In genomic region chr17:29053841-29054240, GRCm38 (mm10) we compare ENCODE assay signal across 8 mouse cellular contexts. TPM values are rescaled to one million over a fixed set of nuclear protein-coding genes. Genes with fewer than 3 reads are reported as not detected.
A peak's percentile ranks its signal among the peaks of the same experiment; 100 is the strongest.
DNase-seq lines count a peak whose midpoint lies in the region; ATAC-seq lines count a peak whose summit lies in the region.

No protein-coding gene starts in this region.

- no peak overlapping the region for H3K9ac ChIP-seq in intestine, embryonic 15.5 days
- no peak overlapping the region for H3K9ac ChIP-seq in forebrain, embryonic 12.5 days

- DNase-seq in adrenal gland, adult 8-10 months: peak; percentile 55
- DNase-seq in adrenal gland, adult 18-20 months (ENCODE audit: low spot score in 2 of 2): no peak
- peak; percentile 58 to 63 for DNase-seq in adrenal gland, postnatal 36 days
- DNase-seq in lung, postnatal 14 days: peak; percentile 72
- no peak for DNase-seq in left cerebral cortex, postnatal 25 days (ENCODE audit: low spot score in 2 of 2)
- no peak for DNase-seq in frontal cortex, postnatal 25 days (ENCODE audit: low spot score in 2 of 2)

- H3K27me3 ChIP-seq in intestine, embryonic 15.5 days (replicated peaks): no peaks in the 10 kb centered on the region
- H3K27me3 ChIP-seq in forebrain, embryonic 12.5 days: no peaks in the 10 kb centered on the region

- H3K36me3 ChIP-seq in intestine, embryonic 15.5 days: no peaks in the 10 kb centered on the region
- H3K36me3 ChIP-seq in forebrain, embryonic 12.5 days (replicated peaks): no peaks in the 10 kb centered on the region

- ATAC-seq in intestine, embryonic 15.5 days: no peak
- ATAC-seq in forebrain, embryonic 12.5 days (ENCODE audit: low FRiP score): no peak

- no peaks in the 10 kb centered on the region for H3K9me3 ChIP-seq in intestine, embryonic 15.5 days
- no peaks in the 10 kb centered on the region for H3K9me3 ChIP-seq in forebrain, embryonic 12.5 days

- no peak overlapping the region for H3K4me2 ChIP-seq in intestine, embryonic 15.5 days (replicated peaks)
- no peak overlapping the region for H3K4me2 ChIP-seq in forebrain, embryonic 12.5 days

- no peak overlapping the region for H3K4me3 ChIP-seq in intestine, embryonic 15.5 days (replicated peaks)
- H3K4me3 ChIP-seq in forebrain, embryonic 12.5 days (replicated peaks): no peak overlapping the region

- H3K27ac ChIP-seq in intestine, embryonic 15.5 days: 0 out of 2 replicates have a peak overlapping the region, but pooled peaks have one; percentile 15
- no peak overlapping the region for H3K27ac ChIP-seq in forebrain, embryonic 12.5 days

- intact Hi-C loops in left cerebral cortex, postnatal 25 days (cut with DNase I): no loop called here

- H3K4me1 ChIP-seq in intestine, embryonic 15.5 days (replicated peaks): peaks cover 37% of the 10 kb centered on the region
- peaks cover 16% of the 10 kb centered on the region for H3K4me1 ChIP-seq in forebrain, embryonic 12.5 days

- WGBS in intestine, embryonic 15.5 days: 35% methylated on average over 7 of the region's 7 CpGs
- 81% methylated on average over 7 of the region's 7 CpGs for WGBS in forebrain, embryonic 12.5 days

RNA-seq across cellular contexts. Expression of gene Srsf3, which starts 21.4 kb away (rescaled TPM):
- 100 to 1,000 TPM in 3 of 4 experiments, 10 to 100 TPM in 1; 89.9 to 176 (median 144) TPM for total RNA-seq in adrenal gland, adult 8-10 months (2022)
- total RNA-seq in adrenal gland, adult 18-20 months (2021): 100 to 1,000 TPM; 113 to 119 TPM
- 100 to 1,000 TPM; 147 to 148 TPM for total RNA-seq in adrenal gland, postnatal 36 days (2021)
- polyA plus RNA-seq in intestine, embryonic 15.5 days (2015; fragmentation: Nextera tagmentation; extraction: Ambion mirVana): 485 and 544 TPM in 2 replicates
- polyA plus RNA-seq in forebrain, embryonic 12.5 days (2016; fragmentation: Nextera tagmentation; extraction: Ambion mirVana): 852 and 860 TPM in 2 replicates
- total RNA-seq in left cerebral cortex, postnatal 25 days (2021): 100 to 1,000 TPM; 113 to 117 TPM

RNA-seq across cellular contexts. Expression of gene Cdkn1a, which starts 36.9 kb away (rescaled TPM):
- 10 to 100 TPM; 17.3 to 29.4 (median 24.6) TPM for total RNA-seq in adrenal gland, adult 8-10 months (2022)
- total RNA-seq in adrenal gland, adult 18-20 months (2021): 100 to 1,000 TPM; 100 to 128 TPM
- 10 to 100 TPM; 22.1 to 78.4 TPM for total RNA-seq in adrenal gland, postnatal 36 days (2021)
- 92.2 and 98.3 TPM in 2 replicates for polyA plus RNA-seq in intestine, embryonic 15.5 days (2015; fragmentation: Nextera tagmentation; extraction: Ambion mirVana)
- 29.6 and 34.0 TPM in 2 replicates for polyA plus RNA-seq in forebrain, embryonic 12.5 days (2016; fragmentation: Nextera tagmentation; extraction: Ambion mirVana)
- total RNA-seq in left cerebral cortex, postnatal 25 days (2021): 10 to 100 TPM; 36.0 to 54.2 TPM

RNA-seq across cellular contexts. Expression of gene Stk38, which starts 46.0 kb away (rescaled TPM):
- total RNA-seq in adrenal gland, adult 8-10 months (2022): 10 to 100 TPM; 57.3 to 84.7 (median 68.7) TPM
- total RNA-seq in adrenal gland, adult 18-20 months (2021): 10 to 100 TPM; 49.2 to 49.9 TPM
- total RNA-seq in adrenal gland, postnatal 36 days (2021): 10 to 100 TPM; 53.4 to 55.9 TPM
- polyA plus RNA-seq in intestine, embryonic 15.5 days (2015; fragmentation: Nextera tagmentation; extraction: Ambion mirVana): 90.0 and 90.7 TPM in 2 replicates
- 149 and 154 TPM in 2 replicates for polyA plus RNA-seq in forebrain, embryonic 12.5 days (2016; fragmentation: Nextera tagmentation; extraction: Ambion mirVana)
- 10 to 100 TPM; 44.9 to 59.3 TPM for total RNA-seq in left cerebral cortex, postnatal 25 days (2021)

Comparison
In these comparisons a context has a peak if more than half of its experiments do, and no peak if none do; other contexts are left out.
1. DNase-seq: peak in adrenal gland, adult 8-10 months (single experiment), adrenal gland, postnatal 36 days (2 of 2) and lung, postnatal 14 days (single experiment); none in adrenal gland, adult 18-20 months (0 of 2), left cerebral cortex, postnatal 25 days (0 of 2) and frontal cortex, postnatal 25 days (0 of 2).